Mouse (Mus musculus) adrenal gland, postnatal 14 days (tissue): ENCODE data around the gene Dnah3. TPM values are rescaled to one million over a fixed set of nuclear protein-coding genes. Genes with fewer than 3 reads are reported as not detected.

Experiments
- DNase-seq: peaks from one replicate; pipeline ENCODE4 v3.0.0; 2021; ENCODE audit warnings: mixed read lengths
- total RNA-seq: library from RNA; stranded (reverse); gene quantifications from 2 replicates; pipeline ENCODE4 v1.2.3, GENCODE M21; 2021

Gene Dnah3
- total RNA-seq, 1 experiment from 2014 or later = not detected

GRCm38 (mm10) chr7:120054016-120054415 is 41.1 kb downstream of the Dnah3 start:
- no peak for DNase-seq

- no peak for DNase-seq
Observed at GRCm38 (mm10) chr7:120050447-120050846, 44.6 kb downstream of the Dnah3 start.

- DNase-seq = no peak
Observed at GRCm38 (mm10) chr7:120043990-120044389, 51.1 kb downstream of the Dnah3 start.

GRCm38 (mm10) chr7:120036422-120036821 is 58.7 kb downstream of the Dnah3 start:
- DNase-seq = no peak

GRCm38 (mm10) chr7:120034996-120035395 is 60.1 kb downstream of the Dnah3 start:
- no peak for DNase-seq

GRCm38 (mm10) chr7:120034566-120034965 is 60.5 kb downstream of the Dnah3 start:
- no peak for DNase-seq

- DNase-seq = no peak
Observed at GRCm38 (mm10) chr7:120028669-120029068, 66.4 kb downstream of the Dnah3 start.

- peak; percentile 54 for DNase-seq
Observed at GRCm38 (mm10) chr7:119997066-119997465, 98.0 kb downstream of the Dnah3 start.

GRCm38 (mm10) chr7:119985279-119985912 is 109.7 kb downstream of the Dnah3 start:
- DNase-seq = no peak

GRCm38 (mm10) chr7:119980170-119980569 is 114.9 kb downstream of the Dnah3 start:
- no peak for DNase-seq

GRCm38 (mm10) chr7:119978576-119978975 is 116.5 kb downstream of the Dnah3 start:
- DNase-seq = no peak

GRCm38 (mm10) chr7:119977574-119977973 is 117.5 kb downstream of the Dnah3 start:
- no peak for DNase-seq

GRCm38 (mm10) chr7:119976256-119976655 is 118.8 kb downstream of the Dnah3 start:
- DNase-seq = peak; percentile 32

- DNase-seq = no peak
Observed at GRCm38 (mm10) chr7:119974214-119974613, 120.9 kb downstream of the Dnah3 start.

GRCm38 (mm10) chr7:119969320-119969719 is 125.8 kb downstream of the Dnah3 start:
- no peak for DNase-seq

GRCm38 (mm10) chr7:119965651-119966395 is 129.3 kb downstream of the Dnah3 start:
- DNase-seq = peak; percentile 16

GRCm38 (mm10) chr7:119965205-119965604 is 129.9 kb downstream of the Dnah3 start:
- no peak for DNase-seq

GRCm38 (mm10) chr7:119961107-119961506 is 134.0 kb downstream of the Dnah3 start:
- DNase-seq = peak; percentile 80

GRCm38 (mm10) chr7:119960546-119960945 is 134.5 kb downstream of the Dnah3 start:
- DNase-seq = peak; percentile 57

- DNase-seq = no peak
Observed at GRCm38 (mm10) chr7:119960006-119960405, 135.1 kb downstream of the Dnah3 start.

GRCm38 (mm10) chr7:119959491-119959890 is 135.6 kb downstream of the Dnah3 start:
- DNase-seq = no peak

- peak; percentile 29 for DNase-seq
Observed at GRCm38 (mm10) chr7:119959091-119959490, 136.0 kb downstream of the Dnah3 start.

- no peak for DNase-seq
Observed at GRCm38 (mm10) chr7:119957421-119957820, 137.7 kb downstream of the Dnah3 start.

GRCm38 (mm10) chr7:119954047-119954446 is 141.0 kb downstream of the Dnah3 start:
- no peak for DNase-seq
